Mouse (Mus musculus): ENCODE data around the gene Ak1. TPM values are rescaled to one million over a fixed set of nuclear protein-coding genes. Genes with fewer than 3 reads are reported as not detected.
A peak's percentile ranks its signal among the peaks of the same experiment; 100 is the strongest.

Gene Ak1
- polyA plus RNA-seq, 1 experiment, result 157 TPM

GRCm38 (mm10) chr2:32673176-32673917, 51.8 kb downstream of the Ak1 start:
- no peak overlapping the region for H3K4me3 ChIP-seq (ENCODE audit: insufficient read depth, low read length)
- no peak for TF ChIP-seq CTCF (IDR thresholded peaks at IDR 0.05; ENCODE audit: borderline replicate concordance, insufficient read depth, low read length)
- no peak for TF ChIP-seq POLR2A (IDR thresholded peaks at IDR 0.05; ENCODE audit: low read depth, low read length)
- no peak overlapping the region for H3K27ac ChIP-seq (ENCODE audit: insufficient read depth, low read length)
- no peaks in the 10 kb centered on the region for H3K4me1 ChIP-seq (ENCODE audit: control insufficient read depth, insufficient read depth, low read length)

GRCm38 (mm10) chr2:32676821-32677220, 55.3 kb downstream of the Ak1 start:
- Histone ChIP-seq H3K4me1 (ENCODE audit: control insufficient read depth, insufficient read depth, low read length) (peaks cover 10% of the 10 kb centered on the region; the same call in 1 of the 2 replicates), H3K4me3 (ENCODE audit: insufficient read depth, low read length) (no peak overlapping the region), H3K27ac (ENCODE audit: insufficient read depth, low read length) (no peak overlapping the region)
- no peak for TF ChIP-seq POLR2A (IDR thresholded peaks at IDR 0.05; ENCODE audit: low read depth, low read length)
- no peak for TF ChIP-seq CTCF (IDR thresholded peaks at IDR 0.05; ENCODE audit: borderline replicate concordance, insufficient read depth, low read length)

GRCm38 (mm10) chr2:32677683-32678082, 56.1 kb downstream of the Ak1 start:
- peaks cover 10% of the 10 kb centered on the region; the same call in 1 of the 2 replicates for H3K4me1 ChIP-seq (ENCODE audit: control insufficient read depth, insufficient read depth, low read length)
- H3K4me3 ChIP-seq (ENCODE audit: insufficient read depth, low read length), result no peak overlapping the region
- no peak for TF ChIP-seq POLR2A (IDR thresholded peaks at IDR 0.05; ENCODE audit: low read depth, low read length)
- TF ChIP-seq CTCF (IDR thresholded peaks at IDR 0.05; ENCODE audit: borderline replicate concordance, insufficient read depth, low read length), result no peak
- no peak overlapping the region for H3K27ac ChIP-seq (ENCODE audit: insufficient read depth, low read length)

- H3K4me3 ChIP-seq (ENCODE audit: insufficient read depth, low read length), result no peak overlapping the region
- H3K4me1 ChIP-seq (ENCODE audit: control insufficient read depth, insufficient read depth, low read length), result peaks cover 10% of the 10 kb centered on the region; the same call in 1 of the 2 replicates
- peak overlapping the region; percentile 77 for H3K27ac ChIP-seq (ENCODE audit: insufficient read depth, low read length)
- TF ChIP-seq CTCF (IDR thresholded peaks at IDR 0.05; ENCODE audit: borderline replicate concordance, insufficient read depth, low read length) (no peak), POLR2A (IDR thresholded peaks at IDR 0.05; ENCODE audit: low read depth, low read length) (peak; percentile 60)
These were observed 58.5 kb downstream of the Ak1 start for GRCm38 (mm10) chr2:32680051-32680451.

- no peak for TF ChIP-seq CTCF (IDR thresholded peaks at IDR 0.05; ENCODE audit: borderline replicate concordance, insufficient read depth, low read length)
- Histone ChIP-seq H3K4me3 (ENCODE audit: insufficient read depth, low read length) (no peak overlapping the region), H3K27ac (ENCODE audit: insufficient read depth, low read length) (peak overlapping the region; percentile 77; the same call in 1 of the 2 replicates), H3K4me1 (ENCODE audit: control insufficient read depth, insufficient read depth, low read length) (peaks cover 10% of the 10 kb centered on the region; the same call in 1 of the 2 replicates)
These were observed 59.5 kb downstream of the Ak1 start for GRCm38 (mm10) chr2:32680961-32681650.

GRCm38 (mm10) chr2:32681754-32682153, 60.2 kb downstream of the Ak1 start:
- TF ChIP-seq CTCF (IDR thresholded peaks at IDR 0.05; ENCODE audit: borderline replicate concordance, insufficient read depth, low read length), result no peak
- peak; percentile 25; the same call in 1 of the 2 replicates for TF ChIP-seq POLR2A (IDR thresholded peaks at IDR 0.05; ENCODE audit: low read depth, low read length)
- H3K4me3 ChIP-seq (ENCODE audit: insufficient read depth, low read length), result no peak overlapping the region
- H3K27ac ChIP-seq (ENCODE audit: insufficient read depth, low read length), result no peak overlapping the region
- peaks cover 10% of the 10 kb centered on the region; the same call in 1 of the 2 replicates for H3K4me1 ChIP-seq (ENCODE audit: control insufficient read depth, insufficient read depth, low read length)

- TF ChIP-seq CTCF (IDR thresholded peaks at IDR 0.05; ENCODE audit: borderline replicate concordance, insufficient read depth, low read length) (no peak), POLR2A (IDR thresholded peaks at IDR 0.05; ENCODE audit: low read depth, low read length) (no peak)
- H3K4me1 ChIP-seq (ENCODE audit: control insufficient read depth, insufficient read depth, low read length), result peaks cover 10% of the 10 kb centered on the region; the same call in 1 of the 2 replicates
- no peak overlapping the region for H3K4me3 ChIP-seq (ENCODE audit: insufficient read depth, low read length)
- no peak overlapping the region for H3K27ac ChIP-seq (ENCODE audit: insufficient read depth, low read length)
These were observed 61.3 kb downstream of the Ak1 start for GRCm38 (mm10) chr2:32682721-32683417.

- H3K4me1 ChIP-seq (ENCODE audit: control insufficient read depth, insufficient read depth, low read length), result peaks cover 10% of the 10 kb centered on the region; the same call in 1 of the 2 replicates
- H3K4me3 ChIP-seq (ENCODE audit: insufficient read depth, low read length), result no peak overlapping the region
- TF ChIP-seq POLR2A (IDR thresholded peaks at IDR 0.05; ENCODE audit: low read depth, low read length), result no peak
- TF ChIP-seq CTCF (IDR thresholded peaks at IDR 0.05; ENCODE audit: borderline replicate concordance, insufficient read depth, low read length), result no peak
- H3K27ac ChIP-seq (ENCODE audit: insufficient read depth, low read length), result no peak overlapping the region
These were observed 62.1 kb downstream of the Ak1 start for GRCm38 (mm10) chr2:32683701-32684100.

Other genes with a start within 250 kb of the Ak1 start
- gene 1110008P14Rik, start 239.8 kb upstream of the Ak1 start, polyA plus RNA-seq (2011; ENCODE audit: insufficient read length, low read depth, missing spikeins), result 28.8 and 30.3 TPM in 2 replicates
- gene Lcn2, start 233.5 kb upstream of the Ak1 start, polyA plus RNA-seq (2011; ENCODE audit: insufficient read length, low read depth, missing spikeins), result not detected in 2 replicates
- 14.3 and 18.0 TPM in 2 replicates for gene Ptges2, start 225.9 kb upstream of the Ak1 start, polyA plus RNA-seq (2011; ENCODE audit: insufficient read length, low read depth, missing spikeins)
- 3.5 and 3.8 TPM in 2 replicates for gene Naif1, start 171.3 kb upstream of the Ak1 start, polyA plus RNA-seq (2011; ENCODE audit: insufficient read length, low read depth, missing spikeins)
- gene Slc25a25, start 170.3 kb upstream of the Ak1 start, polyA plus RNA-seq (2011; ENCODE audit: insufficient read length, low read depth, missing spikeins), result 10.7 and 16.6 TPM in 2 replicates
- gene Fam102a, start 86.4 kb upstream of the Ak1 start, polyA plus RNA-seq (2011; ENCODE audit: insufficient read length, low read depth, missing spikeins), result 5.3 and 8.9 TPM in 2 replicates
- gene Dpm2, start 50.9 kb upstream of the Ak1 start, polyA plus RNA-seq (2011; ENCODE audit: insufficient read length, low read depth, missing spikeins), result 70.1 and 71.9 TPM in 2 replicates
- 0.67 TPM in 1 of 2 replicates, not detected in the other for gene Pip5kl1, start 47.0 kb upstream of the Ak1 start, polyA plus RNA-seq (2011; ENCODE audit: insufficient read length, low read depth, missing spikeins)
- gene 9430097D07Rik, start 46.1 kb upstream of the Ak1 start, polyA plus RNA-seq (2011; ENCODE audit: insufficient read length, low read depth, missing spikeins), result not detected in 2 replicates
- 20.4 and 21.5 TPM in 2 replicates for gene St6galnac4, start 34.7 kb upstream of the Ak1 start, polyA plus RNA-seq (2011; ENCODE audit: insufficient read length, low read depth, missing spikeins)
- gene St6galnac6, start 22.0 kb upstream of the Ak1 start, polyA plus RNA-seq (2011; ENCODE audit: insufficient read length, low read depth, missing spikeins), result 33.3 and 39.3 TPM in 2 replicates
- gene Eng, start 24.8 kb downstream of the Ak1 start, polyA plus RNA-seq (2011; ENCODE audit: insufficient read length, low read depth, missing spikeins), result 15.1 and 17.1 TPM in 2 replicates
- gene Fpgs, start 82.4 kb downstream of the Ak1 start, polyA plus RNA-seq (2011; ENCODE audit: insufficient read length, low read depth, missing spikeins), result 20.2 and 26.4 TPM in 2 replicates
- 77.9 and 82.0 TPM in 2 replicates for gene Cdk9, start 91.3 kb downstream of the Ak1 start, polyA plus RNA-seq (2011; ENCODE audit: insufficient read length, low read depth, missing spikeins)
- 2.1 and 2.6 TPM in 2 replicates for gene Sh2d3c, start 99.3 kb downstream of the Ak1 start, polyA plus RNA-seq (2011; ENCODE audit: insufficient read length, low read depth, missing spikeins)
- not detected in 2 replicates for gene 6330409D20Rik, start 119.3 kb downstream of the Ak1 start, polyA plus RNA-seq (2011; ENCODE audit: insufficient read length, low read depth, missing spikeins)
- 26.1 and 36.6 TPM in 2 replicates for gene Tor2a, start 135.5 kb downstream of the Ak1 start, polyA plus RNA-seq (2011; ENCODE audit: insufficient read length, low read depth, missing spikeins)
- gene Ttc16, start 153.9 kb downstream of the Ak1 start, polyA plus RNA-seq (2011; ENCODE audit: insufficient read length, low read depth, missing spikeins), result 0.40 and 0.67 TPM in 2 replicates
- 28.9 and 44.3 TPM in 2 replicates for gene Ptrh1, start 154.0 kb downstream of the Ak1 start, polyA plus RNA-seq (2011; ENCODE audit: insufficient read length, low read depth, missing spikeins)
- gene Cfap157, start 162.7 kb downstream of the Ak1 start, polyA plus RNA-seq (2011; ENCODE audit: insufficient read length, low read depth, missing spikeins), result not detected in 2 replicates
- 33.3 and 41.4 TPM in 2 replicates for gene Stxbp1, start 225.5 kb downstream of the Ak1 start, polyA plus RNA-seq (2011; ENCODE audit: insufficient read length, low read depth, missing spikeins)

Measured in embryonic fibroblast, embryonic 13.5 days (primary cell).